Mouse (Mus musculus): ENCODE data around the gene Gm37240.

Gm37240 gene

GRCm38 (mm10) chr3:84841271-84841670, 1046.0 kb downstream of the Gm37240 start:
- DNase-seq (ENCODE audit: low read depth, low spot score) = no peak

GRCm38 (mm10) chr3:84839499-84839898, 1047.8 kb downstream of the Gm37240 start:
- DNase-seq (ENCODE audit: low read depth, low spot score) = no peak

GRCm38 (mm10) chr3:84837984-84838383, 1049.3 kb downstream of the Gm37240 start:
- DNase-seq (ENCODE audit: low read depth, low spot score) = no peak

GRCm38 (mm10) chr3:84836029-84836428, 1051.3 kb downstream of the Gm37240 start:
- no peak for DNase-seq (ENCODE audit: low read depth, low spot score)

- DNase-seq (ENCODE audit: low read depth, low spot score) = no peak
These were observed 1058.0 kb downstream of the Gm37240 start for GRCm38 (mm10) chr3:84829366-84829765.

GRCm38 (mm10) chr3:84827617-84828016, 1059.7 kb downstream of the Gm37240 start:
- no peak for DNase-seq (ENCODE audit: low read depth, low spot score)

- peak; percentile 17 for DNase-seq (ENCODE audit: low read depth, low spot score)
These were observed 1060.4 kb downstream of the Gm37240 start for GRCm38 (mm10) chr3:84826938-84827337.

GRCm38 (mm10) chr3:84826405-84826804, 1060.9 kb downstream of the Gm37240 start:
- no peak for DNase-seq (ENCODE audit: low read depth, low spot score)

- DNase-seq (ENCODE audit: low read depth, low spot score) = no peak
These were observed 1061.3 kb downstream of the Gm37240 start for GRCm38 (mm10) chr3:84825990-84826389.

- DNase-seq (ENCODE audit: low read depth, low spot score) = peak; percentile 75
These were observed 1066.6 kb downstream of the Gm37240 start for GRCm38 (mm10) chr3:84820654-84821201.

GRCm38 (mm10) chr3:84816951-84817350, 1070.4 kb downstream of the Gm37240 start:
- no peak for DNase-seq (ENCODE audit: low read depth, low spot score)

GRCm38 (mm10) chr3:84815461-84815860, 1071.9 kb downstream of the Gm37240 start:
- peak; percentile 39 for DNase-seq (ENCODE audit: low read depth, low spot score)

GRCm38 (mm10) chr3:84814762-84815381, 1072.4 kb downstream of the Gm37240 start, which contains the start of gene Fbxw7:
TSS of gene Fbxw7 (plus strand) at chr3:84815268.
- DNase-seq (ENCODE audit: low read depth, low spot score) = no peak

GRCm38 (mm10) chr3:84814157-84814761, 1073.1 kb downstream of the Gm37240 start:
- DNase-seq (ENCODE audit: low read depth, low spot score) = peak; percentile 100

- DNase-seq (ENCODE audit: low read depth, low spot score) = no peak
These were observed 1073.7 kb downstream of the Gm37240 start for GRCm38 (mm10) chr3:84813436-84814156.

GRCm38 (mm10) chr3:84810803-84811202, 1076.5 kb downstream of the Gm37240 start:
- DNase-seq (ENCODE audit: low read depth, low spot score) = no peak

GRCm38 (mm10) chr3:84808906-84809305, 1078.4 kb downstream of the Gm37240 start:
- DNase-seq (ENCODE audit: low read depth, low spot score) = no peak

- no peak for DNase-seq (ENCODE audit: low read depth, low spot score)
These were observed 1079.5 kb downstream of the Gm37240 start for GRCm38 (mm10) chr3:84807826-84808225.

- DNase-seq (ENCODE audit: low read depth, low spot score) = no peak
These were observed 1081.1 kb downstream of the Gm37240 start for GRCm38 (mm10) chr3:84806206-84806605.

GRCm38 (mm10) chr3:84804036-84804435, 1083.3 kb downstream of the Gm37240 start:
- DNase-seq (ENCODE audit: low read depth, low spot score) = no peak

- DNase-seq (ENCODE audit: low read depth, low spot score) = no peak
These were observed 1099.4 kb downstream of the Gm37240 start for GRCm38 (mm10) chr3:84787914-84788313.

- DNase-seq (ENCODE audit: low read depth, low spot score) = no peak
These were observed 1111.2 kb downstream of the Gm37240 start for GRCm38 (mm10) chr3:84776084-84776483.

Data from ZHBTc4 (cell line).